Mouse (Mus musculus): Measurements from ENCODE around the gene Wfdc13. TPM values are rescaled to one million over a fixed set of nuclear protein-coding genes. Genes with fewer than 3 reads are reported as not detected.

The Wfdc13 gene
- polyA plus RNA-seq, 1 experiment from 2014 or later, result 0.43 TPM

- Histone ChIP-seq H3K36me3 (no peaks in the 10 kb centered on the region), H3K27me3 (no peaks in the 10 kb centered on the region), H3K9me3 (replicated peaks) (no peaks in the 10 kb centered on the region), H3K27ac (no peak overlapping the region), H3K4me1 (no peaks in the 10 kb centered on the region), H3K9ac (no peak overlapping the region), H3K4me3 (replicated peaks) (no peak overlapping the region), H3K4me2 (no peak overlapping the region)
- WGBS, result 26% methylated on average over 6 of the region's 6 CpGs
- ATAC-seq (replicated peaks; ENCODE audit: low FRiP score), result peak; percentile 58; the same call in 1 of the 2 replicates
Observed at GRCm38 (mm10) chr2:164725895-164726619, 41.1 kb downstream of the Wfdc13 start.

DNA sequence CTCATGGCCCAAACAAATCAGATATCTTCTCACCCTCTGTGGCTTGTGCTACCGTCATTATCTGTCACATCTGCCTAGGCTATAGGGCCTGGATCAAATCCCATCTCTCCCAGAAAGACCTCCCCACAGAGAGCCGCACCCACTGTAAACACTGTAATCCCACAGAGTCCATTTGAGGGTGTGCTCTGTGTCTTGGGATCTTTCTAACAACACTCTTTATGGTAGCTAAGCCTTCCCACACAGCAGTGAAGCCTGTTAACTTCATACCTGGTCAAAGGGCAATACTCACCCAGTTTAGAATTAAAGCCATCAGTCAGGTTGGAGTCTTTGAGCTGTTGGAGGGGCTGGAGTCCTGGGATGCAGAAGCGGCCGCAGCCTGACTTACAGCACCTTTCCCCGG, 46.8 kb downstream of the Wfdc13 start:
- no peak overlapping the region for H3K9ac ChIP-seq
- ATAC-seq (replicated peaks; ENCODE audit: low FRiP score), result no peak
- no peaks in the 10 kb centered on the region for H3K9me3 ChIP-seq (replicated peaks)
- H3K36me3 ChIP-seq, result no peaks in the 10 kb centered on the region
- no peak overlapping the region for H3K27ac ChIP-seq
- H3K4me2 ChIP-seq, result no peak overlapping the region
- no peak overlapping the region for H3K4me3 ChIP-seq (replicated peaks)
- H3K4me1 ChIP-seq, result no peaks in the 10 kb centered on the region
- no peaks in the 10 kb centered on the region for H3K27me3 ChIP-seq
- 70% methylated on average over 5 of the region's 5 CpGs for WGBS

- Histone ChIP-seq H3K4me1 (no peaks in the 10 kb centered on the region), H3K27ac (no peak overlapping the region), H3K9ac (no peak overlapping the region), H3K4me2 (no peak overlapping the region), H3K36me3 (no peaks in the 10 kb centered on the region), H3K27me3 (no peaks in the 10 kb centered on the region), H3K4me3 (replicated peaks) (no peak overlapping the region), H3K9me3 (replicated peaks) (no peaks in the 10 kb centered on the region)
- WGBS, result 92% methylated on average over 2 of the region's 2 CpGs
- no peak for ATAC-seq (replicated peaks; ENCODE audit: low FRiP score)
Observed at GRCm38 (mm10) chr2:164733259-164733658, 48.4 kb downstream of the Wfdc13 start.

- no peak overlapping the region for H3K9ac ChIP-seq
- WGBS, result 79% methylated on average over 5 of the region's 5 CpGs
- no peak overlapping the region for H3K27ac ChIP-seq
- no peaks in the 10 kb centered on the region for H3K4me1 ChIP-seq
- H3K36me3 ChIP-seq, result no peaks in the 10 kb centered on the region
- no peak for ATAC-seq (replicated peaks; ENCODE audit: low FRiP score)
- no peaks in the 10 kb centered on the region for H3K9me3 ChIP-seq (replicated peaks)
- H3K4me3 ChIP-seq (replicated peaks), result no peak overlapping the region
- no peak overlapping the region for H3K4me2 ChIP-seq
- H3K27me3 ChIP-seq, result no peaks in the 10 kb centered on the region
Observed at GRCm38 (mm10) chr2:164734839-164735238, 49.9 kb downstream of the Wfdc13 start.

- WGBS, result 88% methylated on average over 5 of the region's 5 CpGs
- H3K9ac ChIP-seq, result no peak overlapping the region
- no peaks in the 10 kb centered on the region for H3K36me3 ChIP-seq
- H3K4me1 ChIP-seq, result no peaks in the 10 kb centered on the region
- no peak overlapping the region for H3K27ac ChIP-seq
- no peaks in the 10 kb centered on the region for H3K27me3 ChIP-seq
- H3K4me2 ChIP-seq, result no peak overlapping the region
- no peak overlapping the region for H3K4me3 ChIP-seq (replicated peaks)
- no peaks in the 10 kb centered on the region for H3K9me3 ChIP-seq (replicated peaks)
- ATAC-seq (replicated peaks; ENCODE audit: low FRiP score), result no peak
Observed at GRCm38 (mm10) chr2:164735446-164735845, 50.5 kb downstream of the Wfdc13 start.

Other genes with a start within 250 kb of the Wfdc13 start
- gene Sdc4, start 241.2 kb upstream of the Wfdc13 start, polyA plus RNA-seq (2015; fragmentation: Nextera tagmentation; extraction: Ambion mirVana), result 149 and 161 TPM in 2 replicates
- 59.2 and 64.2 TPM in 2 replicates for gene Sys1, start 228.1 kb upstream of the Wfdc13 start, polyA plus RNA-seq (2015; fragmentation: Nextera tagmentation; extraction: Ambion mirVana)
- gene Gm20458, start 224.1 kb upstream of the Wfdc13 start, polyA plus RNA-seq (2015; fragmentation: Nextera tagmentation; extraction: Ambion mirVana), result 7.7 and 8.3 TPM in 2 replicates
- not detected in 2 replicates for gene Trp53tg5, start 211.4 kb upstream of the Wfdc13 start, polyA plus RNA-seq (2015; fragmentation: Nextera tagmentation; extraction: Ambion mirVana)
- 13.0 and 14.0 TPM in 2 replicates for gene Dbndd2, start 199.0 kb upstream of the Wfdc13 start, polyA plus RNA-seq (2015; fragmentation: Nextera tagmentation; extraction: Ambion mirVana)
- gene Pigt, start 187.6 kb upstream of the Wfdc13 start, polyA plus RNA-seq (2015; fragmentation: Nextera tagmentation; extraction: Ambion mirVana), result 65.1 and 69.6 TPM in 2 replicates
- 329 and 368 TPM in 2 replicates for gene Wfdc2, start 122.7 kb upstream of the Wfdc13 start, polyA plus RNA-seq (2015; fragmentation: Nextera tagmentation; extraction: Ambion mirVana)
- not detected in 2 replicates for gene Spint3, start 111.6 kb upstream of the Wfdc13 start, polyA plus RNA-seq (2015; fragmentation: Nextera tagmentation; extraction: Ambion mirVana)
- gene Wfdc6a, start 99.7 kb upstream of the Wfdc13 start, polyA plus RNA-seq (2015; fragmentation: Nextera tagmentation; extraction: Ambion mirVana), result 0.34 TPM in 1 of 2 replicates, not detected in the other
- not detected in 2 replicates for gene Eppin, start 91.5 kb upstream of the Wfdc13 start, polyA plus RNA-seq (2015; fragmentation: Nextera tagmentation; extraction: Ambion mirVana)
- not detected in 2 replicates for gene Wfdc6b, start 71.6 kb upstream of the Wfdc13 start, polyA plus RNA-seq (2015; fragmentation: Nextera tagmentation; extraction: Ambion mirVana)
- gene Wfdc8, start 71.5 kb upstream of the Wfdc13 start, polyA plus RNA-seq (2015; fragmentation: Nextera tagmentation; extraction: Ambion mirVana), result not detected in 2 replicates
- gene Wfdc16, start 46.3 kb upstream of the Wfdc13 start, polyA plus RNA-seq (2015; fragmentation: Nextera tagmentation; extraction: Ambion mirVana), result not detected in 2 replicates
- 0.41 TPM in 1 of 2 replicates, not detected in the other for gene Wfdc10, start 29.1 kb upstream of the Wfdc13 start, polyA plus RNA-seq (2015; fragmentation: Nextera tagmentation; extraction: Ambion mirVana)
- gene Wfdc9, start 28.5 kb upstream of the Wfdc13 start, polyA plus RNA-seq (2015; fragmentation: Nextera tagmentation; extraction: Ambion mirVana), result not detected in 2 replicates
- not detected in 2 replicates for gene Wfdc11, start 11.0 kb upstream of the Wfdc13 start, polyA plus RNA-seq (2015; fragmentation: Nextera tagmentation; extraction: Ambion mirVana)
- 0.65 and 0.76 TPM in 2 replicates for gene Spint4, start 13.4 kb downstream of the Wfdc13 start, polyA plus RNA-seq (2015; fragmentation: Nextera tagmentation; extraction: Ambion mirVana)
- not detected in 2 replicates for gene Spint5, start 30.2 kb downstream of the Wfdc13 start, polyA plus RNA-seq (2015; fragmentation: Nextera tagmentation; extraction: Ambion mirVana)
- gene Wfdc3, start 60.8 kb downstream of the Wfdc13 start, polyA plus RNA-seq (2015; fragmentation: Nextera tagmentation; extraction: Ambion mirVana), result 1.2 and 1.3 TPM in 2 replicates
- 74.6 and 75.1 TPM in 2 replicates for gene Dnttip1, start 60.9 kb downstream of the Wfdc13 start, polyA plus RNA-seq (2015; fragmentation: Nextera tagmentation; extraction: Ambion mirVana)
- 517 and 530 TPM in 2 replicates for gene Ube2c, start 84.8 kb downstream of the Wfdc13 start, polyA plus RNA-seq (2015; fragmentation: Nextera tagmentation; extraction: Ambion mirVana)
- gene Tnnc2, start 94.9 kb downstream of the Wfdc13 start, polyA plus RNA-seq (2015; fragmentation: Nextera tagmentation; extraction: Ambion mirVana), result 40.1 and 87.2 TPM in 2 replicates
- gene Snx21, start 100.7 kb downstream of the Wfdc13 start, polyA plus RNA-seq (2015; fragmentation: Nextera tagmentation; extraction: Ambion mirVana), result 21.5 and 24.0 TPM in 2 replicates
- 20.8 and 21.2 TPM in 2 replicates for gene Acot8, start 119.8 kb downstream of the Wfdc13 start, polyA plus RNA-seq (2015; fragmentation: Nextera tagmentation; extraction: Ambion mirVana)
- 9.0 and 9.2 TPM in 2 replicates for gene Zswim3, start 120.0 kb downstream of the Wfdc13 start, polyA plus RNA-seq (2015; fragmentation: Nextera tagmentation; extraction: Ambion mirVana)
- gene Zswim1, start 137.6 kb downstream of the Wfdc13 start, polyA plus RNA-seq (2015; fragmentation: Nextera tagmentation; extraction: Ambion mirVana), result 18.4 and 19.8 TPM in 2 replicates
- 0.21 TPM in 1 of 2 replicates, not detected in the other for gene Spata25, start 143.4 kb downstream of the Wfdc13 start, polyA plus RNA-seq (2015; fragmentation: Nextera tagmentation; extraction: Ambion mirVana)
- 160 and 170 TPM in 2 replicates for gene Ctsa, start 147.8 kb downstream of the Wfdc13 start, polyA plus RNA-seq (2015; fragmentation: Nextera tagmentation; extraction: Ambion mirVana)
- gene Neurl2, start 148.3 kb downstream of the Wfdc13 start, polyA plus RNA-seq (2015; fragmentation: Nextera tagmentation; extraction: Ambion mirVana), result 7.0 and 8.9 TPM in 2 replicates
- 35.6 and 38.7 TPM in 2 replicates for gene Pltp, start 172.6 kb downstream of the Wfdc13 start, polyA plus RNA-seq (2015; fragmentation: Nextera tagmentation; extraction: Ambion mirVana)
- gene Pcif1, start 194.2 kb downstream of the Wfdc13 start, polyA plus RNA-seq (2015; fragmentation: Nextera tagmentation; extraction: Ambion mirVana), result 73.1 and 81.1 TPM in 2 replicates
- gene Zfp335, start 226.7 kb downstream of the Wfdc13 start, polyA plus RNA-seq (2015; fragmentation: Nextera tagmentation; extraction: Ambion mirVana), result 12.1 and 14.4 TPM in 2 replicates

Measured in kidney, embryonic 15.5 days (tissue).